Mouse (Mus musculus): ENCODE results near the gene Atp6v1g2.

Atp6v1g2 gene

DNA sequence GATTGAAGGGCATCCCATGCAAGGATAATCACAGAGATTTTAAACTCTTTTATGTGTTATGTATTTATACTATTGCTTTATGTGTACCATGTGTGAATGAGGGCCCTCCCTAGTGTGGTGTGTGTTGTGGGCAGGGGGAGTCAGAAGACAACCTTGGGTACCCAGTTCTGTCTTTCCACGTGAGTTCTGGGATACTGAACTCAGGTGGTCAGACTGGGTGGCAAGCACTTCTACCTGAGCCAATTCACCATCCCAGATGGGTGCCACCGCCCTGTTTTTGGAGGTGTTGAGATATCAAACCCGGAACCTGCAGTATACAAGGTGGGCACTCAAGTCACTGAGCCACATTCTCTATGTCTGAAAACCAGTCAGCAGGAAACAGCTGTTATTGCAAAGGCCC is 38.8 kb downstream of the Atp6v1g2 start:
- Histone ChIP-seq H3K4me1 (replicated peaks; ENCODE audit: low read depth, low read length) (peaks cover 13% of the 10 kb centered on the region), H3K9me3 (ENCODE audit: low read length) (no peaks in the 10 kb centered on the region), H3K27me3 (ENCODE audit: insufficient read depth, low read length) (peaks cover 20% of the 10 kb centered on the region), H3K4me3 (replicated peaks; ENCODE audit: low read length) (no peak overlapping the region), H3K36me3 (ENCODE audit: insufficient read depth, low read length) (no peaks in the 10 kb centered on the region)
- TF ChIP-seq NANOG (IDR thresholded peaks at IDR 0.05; ENCODE audit: borderline replicate concordance, low read length) (no peak), CTCF (conservative IDR thresholded peaks at IDR 0.05; ENCODE audit: low read length) (no peak), POU5F1 (IDR thresholded peaks at IDR 0.05; ENCODE audit: borderline replicate concordance, low read length) (no peak)

DNA sequence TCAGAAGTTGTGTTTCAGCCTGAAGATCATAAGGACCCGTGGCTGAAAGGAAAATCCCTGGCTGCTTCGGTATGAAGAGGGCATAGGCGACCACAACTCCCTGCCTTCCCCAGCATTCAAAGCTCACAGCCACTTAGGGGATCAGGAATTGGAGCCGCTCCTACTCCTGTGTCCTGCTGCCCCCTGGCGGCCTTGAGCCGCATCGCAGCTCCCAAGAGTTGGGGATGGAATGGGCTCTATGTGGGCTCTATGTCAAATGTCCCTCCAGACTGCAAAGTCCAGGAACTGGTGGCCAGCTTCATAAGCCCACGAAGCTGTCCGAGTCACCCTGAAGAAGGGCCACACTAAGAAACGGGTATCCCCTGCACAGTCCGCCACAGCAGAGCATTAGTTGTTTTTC is 41.3 kb downstream of the Atp6v1g2 start:
- no peak for TF ChIP-seq NANOG (IDR thresholded peaks at IDR 0.05; ENCODE audit: borderline replicate concordance, low read length)
- TF ChIP-seq CTCF (conservative IDR thresholded peaks at IDR 0.05; ENCODE audit: low read length) = peak; percentile 94
- H3K36me3 ChIP-seq (ENCODE audit: insufficient read depth, low read length) = no peaks in the 10 kb centered on the region
- no peak overlapping the region for H3K4me3 ChIP-seq (replicated peaks; ENCODE audit: low read length)
- H3K27me3 ChIP-seq (ENCODE audit: insufficient read depth, low read length) = peaks cover 13% of the 10 kb centered on the region
- no peaks in the 10 kb centered on the region for H3K9me3 ChIP-seq (ENCODE audit: low read length)
- peaks cover 18% of the 10 kb centered on the region for H3K4me1 ChIP-seq (replicated peaks; ENCODE audit: low read depth, low read length)

DNA sequence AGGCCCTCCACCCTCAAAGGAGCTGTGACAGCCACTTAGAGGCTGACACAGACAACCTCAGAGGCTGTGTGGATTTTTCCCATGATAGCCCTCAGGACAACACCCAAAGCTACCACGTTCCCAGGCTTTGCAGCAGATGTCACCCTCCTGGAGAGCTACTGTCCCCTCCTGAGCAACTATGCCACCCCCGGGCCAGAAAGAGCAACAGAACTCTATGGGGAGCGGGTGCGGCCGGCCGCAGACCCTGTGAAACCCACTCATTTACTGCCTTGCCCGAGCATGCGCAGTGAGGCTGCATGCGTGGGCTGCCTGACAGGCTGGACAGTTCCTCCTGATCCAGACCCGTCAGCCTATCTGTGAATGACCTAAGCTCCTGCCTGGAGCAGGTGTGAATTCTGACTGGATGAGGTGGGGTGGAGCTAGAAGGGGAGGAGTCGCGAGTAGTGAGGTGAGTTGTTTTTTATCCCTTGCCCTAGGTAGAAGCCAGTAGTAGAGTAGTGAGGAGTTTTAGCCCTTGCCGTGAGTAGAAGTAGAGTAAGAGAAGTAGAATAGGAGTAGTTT is 42.9 kb downstream of the Atp6v1g2 start:
- Histone ChIP-seq H3K4me3 (replicated peaks; ENCODE audit: low read length) (no peak overlapping the region), H3K27me3 (ENCODE audit: insufficient read depth, low read length) (peaks cover 13% of the 10 kb centered on the region), H3K36me3 (ENCODE audit: insufficient read depth, low read length) (no peaks in the 10 kb centered on the region), H3K9me3 (ENCODE audit: low read length) (peaks cover 11% of the 10 kb centered on the region), H3K4me1 (replicated peaks; ENCODE audit: low read depth, low read length) (peaks cover 27% of the 10 kb centered on the region)
- TF ChIP-seq POU5F1 (IDR thresholded peaks at IDR 0.05; ENCODE audit: borderline replicate concordance, low read length) (no peak), CTCF (conservative IDR thresholded peaks at IDR 0.05; ENCODE audit: low read length) (no peak), NANOG (IDR thresholded peaks at IDR 0.05; ENCODE audit: borderline replicate concordance, low read length) (no peak)

DNA sequence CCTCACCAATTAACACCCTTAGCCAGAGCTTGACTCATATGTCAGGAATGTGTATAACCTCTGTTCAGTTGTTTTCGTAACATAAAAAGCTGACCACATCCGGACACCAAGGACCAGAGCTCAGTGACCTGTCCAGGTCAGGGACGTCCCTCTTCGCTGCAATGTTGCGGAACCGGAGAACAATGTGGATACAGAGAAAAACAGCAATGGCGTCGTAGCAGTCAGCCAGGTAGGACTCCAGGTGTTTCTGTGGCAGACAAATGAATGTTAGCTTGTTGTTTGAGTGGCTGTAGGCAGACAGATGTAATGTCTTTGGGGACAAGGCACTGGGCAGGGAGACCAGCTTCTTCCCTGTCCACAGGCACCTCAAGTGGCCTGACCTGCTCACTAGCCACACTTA is 44.6 kb downstream of the Atp6v1g2 start:
- peaks cover 13% of the 10 kb centered on the region for H3K27me3 ChIP-seq (ENCODE audit: insufficient read depth, low read length)
- no peak for TF ChIP-seq NANOG (IDR thresholded peaks at IDR 0.05; ENCODE audit: borderline replicate concordance, low read length)
- no peak for TF ChIP-seq CTCF (conservative IDR thresholded peaks at IDR 0.05; ENCODE audit: low read length)
- TF ChIP-seq POU5F1 (IDR thresholded peaks at IDR 0.05; ENCODE audit: borderline replicate concordance, low read length) = no peak
- H3K4me1 ChIP-seq (replicated peaks; ENCODE audit: low read depth, low read length) = peaks cover 27% of the 10 kb centered on the region
- H3K4me3 ChIP-seq (replicated peaks; ENCODE audit: low read length) = no peak overlapping the region
- peaks cover 28% of the 10 kb centered on the region for H3K9me3 ChIP-seq (ENCODE audit: low read length)
- H3K36me3 ChIP-seq (ENCODE audit: insufficient read depth, low read length) = no peaks in the 10 kb centered on the region

DNA sequence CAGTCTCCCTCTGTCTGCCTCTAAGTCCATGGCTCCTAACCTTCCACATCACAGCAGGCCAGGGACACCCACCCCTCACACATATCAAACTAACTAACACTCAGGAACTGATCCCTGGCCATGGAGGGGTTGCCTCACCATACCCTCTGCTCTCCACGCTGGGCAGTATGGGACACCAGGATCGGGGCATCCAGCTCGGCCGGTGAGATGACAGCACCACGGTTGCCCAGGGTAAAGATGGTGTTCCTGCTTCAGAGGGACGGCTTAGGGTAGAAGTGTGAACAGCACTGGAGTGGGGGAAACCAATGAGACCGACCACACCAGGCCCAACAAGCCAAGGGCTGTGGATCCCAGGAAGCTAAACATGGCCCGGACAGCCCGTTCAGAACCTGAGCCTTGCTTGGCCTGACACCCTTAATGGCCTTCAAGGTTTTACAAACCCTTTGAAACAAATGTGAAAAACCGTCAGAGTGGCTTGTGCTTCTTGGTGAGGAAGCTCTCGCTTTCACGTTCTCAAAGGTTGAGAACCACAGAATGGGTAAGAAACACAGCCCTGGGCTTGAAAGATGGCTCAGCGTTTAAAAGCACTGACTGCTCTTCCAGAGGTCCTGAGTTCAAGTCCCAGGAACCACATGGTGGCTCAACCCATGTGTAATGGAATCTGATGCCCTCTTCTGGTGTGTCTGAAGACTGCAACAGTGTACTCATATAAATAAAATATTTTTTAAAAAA is 45.7 kb downstream of the Atp6v1g2 start:
- no peak overlapping the region for H3K4me3 ChIP-seq (replicated peaks; ENCODE audit: low read length)
- TF ChIP-seq POU5F1 (IDR thresholded peaks at IDR 0.05; ENCODE audit: borderline replicate concordance, low read length) = no peak
- no peak for TF ChIP-seq CTCF (conservative IDR thresholded peaks at IDR 0.05; ENCODE audit: low read length)
- no peak for TF ChIP-seq NANOG (IDR thresholded peaks at IDR 0.05; ENCODE audit: borderline replicate concordance, low read length)
- peaks cover 27% of the 10 kb centered on the region for H3K4me1 ChIP-seq (replicated peaks; ENCODE audit: low read depth, low read length)
- no peaks in the 10 kb centered on the region for H3K36me3 ChIP-seq (ENCODE audit: insufficient read depth, low read length)
- peaks cover 28% of the 10 kb centered on the region for H3K9me3 ChIP-seq (ENCODE audit: low read length)
- peaks cover 13% of the 10 kb centered on the region for H3K27me3 ChIP-seq (ENCODE audit: insufficient read depth, low read length)

DNA sequence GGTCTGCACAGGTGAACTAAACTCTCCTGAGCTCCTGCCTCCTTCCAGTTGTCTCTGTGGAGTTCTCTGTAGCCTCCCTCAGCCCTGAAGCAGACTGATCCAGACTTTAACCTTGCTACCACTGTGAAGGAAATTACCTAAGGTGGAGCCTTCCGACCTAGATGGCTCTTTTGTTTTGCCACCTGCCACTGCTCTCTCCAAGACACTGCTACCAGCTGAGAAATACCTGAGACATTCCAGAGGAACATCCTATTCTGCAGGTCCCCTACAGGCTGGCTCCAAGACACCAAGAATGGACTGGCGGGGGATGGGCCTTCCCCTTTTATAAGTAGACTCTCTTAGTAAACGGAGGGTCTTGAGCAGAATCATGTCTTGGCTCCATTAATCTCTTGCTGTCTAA is 46.8 kb downstream of the Atp6v1g2 start:
- H3K27me3 ChIP-seq (ENCODE audit: insufficient read depth, low read length) = peaks cover 13% of the 10 kb centered on the region
- H3K4me1 ChIP-seq (replicated peaks; ENCODE audit: low read depth, low read length) = peaks cover 24% of the 10 kb centered on the region
- no peak for TF ChIP-seq CTCF (conservative IDR thresholded peaks at IDR 0.05; ENCODE audit: low read length)
- no peak for TF ChIP-seq POU5F1 (IDR thresholded peaks at IDR 0.05; ENCODE audit: borderline replicate concordance, low read length)
- no peak for TF ChIP-seq NANOG (IDR thresholded peaks at IDR 0.05; ENCODE audit: borderline replicate concordance, low read length)
- H3K36me3 ChIP-seq (ENCODE audit: insufficient read depth, low read length) = no peaks in the 10 kb centered on the region
- H3K4me3 ChIP-seq (replicated peaks; ENCODE audit: low read length) = no peak overlapping the region
- peaks cover 28% of the 10 kb centered on the region for H3K9me3 ChIP-seq (ENCODE audit: low read length)

DNA sequence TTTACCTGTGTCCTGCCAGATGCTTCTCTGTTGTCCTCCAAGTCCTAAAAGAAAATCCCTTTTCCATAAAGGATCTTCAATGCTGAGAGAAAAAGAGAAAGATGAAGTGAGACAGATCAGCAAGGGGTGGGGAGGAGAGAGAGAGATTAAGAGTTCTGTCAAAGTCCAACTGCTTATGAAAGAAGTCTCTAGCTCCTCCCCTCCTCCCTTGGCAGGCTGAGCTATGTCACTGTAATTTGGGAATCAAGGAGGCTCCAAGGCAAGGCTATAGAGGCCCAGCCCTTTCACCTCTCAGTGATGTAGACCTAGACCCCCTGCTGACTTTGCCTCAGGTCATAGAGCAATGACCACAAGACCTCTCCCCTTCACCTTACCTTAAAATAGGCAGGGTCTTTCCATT is 52.0 kb downstream of the Atp6v1g2 start:
- no peak overlapping the region for H3K4me3 ChIP-seq (replicated peaks; ENCODE audit: low read length)
- TF ChIP-seq POU5F1 (IDR thresholded peaks at IDR 0.05; ENCODE audit: borderline replicate concordance, low read length) (no peak), CTCF (conservative IDR thresholded peaks at IDR 0.05; ENCODE audit: low read length) (no peak), NANOG (IDR thresholded peaks at IDR 0.05; ENCODE audit: borderline replicate concordance, low read length) (no peak)
- peaks cover 6% of the 10 kb centered on the region; the same call in 1 of the 2 replicates for H3K4me1 ChIP-seq (replicated peaks; ENCODE audit: low read depth, low read length)
- no peaks in the 10 kb centered on the region for H3K36me3 ChIP-seq (ENCODE audit: insufficient read depth, low read length)
- peaks cover 6% of the 10 kb centered on the region for H3K27me3 ChIP-seq (ENCODE audit: insufficient read depth, low read length)
- peaks cover 26% of the 10 kb centered on the region for H3K9me3 ChIP-seq (ENCODE audit: low read length)
